Mouse (Mus musculus) embryonic facial prominence, embryonic 11.5 days (tissue): ENCODE measurements at regions not wholly inside any gene's neighbourhood (a gene's known extent, or its start where the extent isn't known, plus 50 kb on each side); places are given as distances from the start of the nearest gene placed in this dataset.

ENCODE experiments used
- ATAC-seq: fragments of 200-750 bp; cut with Nextera tagmentation; replicated peaks from 2 replicates; pipeline ENCODE4 v1.8.0; 2017; ENCODE audit warnings: low read depth; ENCODE audit not compliant: insufficient number of reproducible peaks, low FRiP score, low TSS enrichment
- DNase-seq: peaks from one replicate; pipeline ENCODE4 v3.0.0-alpha.2; 2015; ENCODE audit warnings: low spot score
- H3K27ac ChIP-seq: fragments of 300-500 bp; sonication (generic); replicated peaks from 2 replicates; pipeline ENCODE4 v1.5.1; 2014; ENCODE audit warnings: mild to moderate bottlenecking, low read depth, low read length, control low read depth
- H3K27me3 ChIP-seq: fragments of 300-500 bp; sonication (generic); 2 replicates; pipeline ENCODE4 v1.6.1; 2014; ENCODE audit warnings: mild to moderate bottlenecking, low read length, moderate library complexity, mixed read lengths; ENCODE audit not compliant: control insufficient read depth, insufficient read depth
- H3K36me3 ChIP-seq: fragments of 300-500 bp; sonication (generic); replicated peaks from 2 replicates; pipeline ENCODE4 v1.6.1; 2014; ENCODE audit warnings: low read depth, mild to moderate bottlenecking, low read length, moderate library complexity, mixed read lengths; ENCODE audit not compliant: control insufficient read depth, insufficient read depth
- H3K4me1 ChIP-seq: fragments of 300-500 bp; sonication (generic); 2 replicates; pipeline ENCODE4 v1.6.1; 2014; ENCODE audit warnings: low read length, mixed read lengths; ENCODE audit not compliant: control insufficient read depth, insufficient read depth
- H3K4me2 ChIP-seq: fragments of 300-500 bp; sonication (generic); 2 replicates; pipeline ENCODE4 v1.6.1; 2014; ENCODE audit warnings: low read depth, mild to moderate bottlenecking, control low read depth, low read length, moderate library complexity
- H3K4me3 ChIP-seq: fragments of 300-500 bp; sonication (generic); 2 replicates; pipeline ENCODE4 v1.5.1; 2014; ENCODE audit warnings: low read depth, low read length, control low read depth
- H3K9ac ChIP-seq: fragments of 300-500 bp; sonication (generic); replicated peaks from 2 replicates; pipeline ENCODE4 v1.6.1; 2014; ENCODE audit warnings: mild to moderate bottlenecking, control low read depth, low read length
- H3K9me3 ChIP-seq: fragments of 300-500 bp; sonication (generic); replicated peaks from 2 replicates; pipeline ENCODE4 v1.6.1; 2016; ENCODE audit warnings: mild to moderate bottlenecking, low read length, inconsistent platforms, mixed read lengths; ENCODE audit not compliant: control insufficient read depth
- WGBS: fragments of 180-500 bp; shearing (Covaris S2); extraction: QIAGEN DNeasy Blood & Tissue Kit; methylation state at CpG from one replicate; pipeline ENCODE4 v1.1.7; 2014; 5-methylcytosine and 5-hydroxymethylcytosine counted together

GRCm38 (mm10) chr16:95057596-95057995, 60.1 kb upstream of the Kcnj6 start:
- no peaks in the 10 kb centered on the region for H3K4me1 ChIP-seq
- WGBS, result 42% methylated on average over 1 of the region's 1 CpGs
- no peak overlapping the region for H3K9ac ChIP-seq
- ATAC-seq (no peak), DNase-seq (peak; percentile 64)
- H3K36me3 ChIP-seq, result no peaks in the 10 kb centered on the region
- H3K4me2 ChIP-seq, result no peak overlapping the region
- no peaks in the 10 kb centered on the region for H3K9me3 ChIP-seq
- H3K4me3 ChIP-seq, result no peak overlapping the region
- H3K27ac ChIP-seq, result no peak overlapping the region
- H3K27me3 ChIP-seq, result no peaks in the 10 kb centered on the region

GRCm38 (mm10) chr16:95064423-95064822, 66.9 kb upstream of the Kcnj6 start:
- no peak for ATAC-seq
- no peak overlapping the region for H3K27ac ChIP-seq
- 91% methylated on average over 6 of the region's 6 CpGs for WGBS

DNA sequence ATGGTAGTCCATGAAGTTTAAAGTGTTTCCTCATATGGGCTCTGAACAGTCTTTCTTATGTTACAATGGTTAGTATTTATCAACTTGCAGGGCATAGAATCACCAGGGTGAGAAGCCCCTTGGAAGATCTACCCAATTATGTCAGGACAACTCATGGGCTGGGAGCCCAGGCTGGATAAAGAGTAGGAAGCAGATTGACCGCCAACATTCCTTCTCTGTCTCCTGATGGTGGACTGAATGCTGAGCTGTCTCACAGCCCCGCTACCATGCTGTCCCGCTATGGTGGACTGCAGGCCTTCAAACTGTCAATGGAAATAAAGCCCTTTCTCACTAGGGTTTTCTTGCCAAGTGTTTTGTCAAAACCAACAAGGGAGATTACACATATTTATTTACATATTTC, 69.2 kb upstream of the Kcnj6 start:
- Histone ChIP-seq H3K4me3 (no peak overlapping the region), H3K4me1 (no peaks in the 10 kb centered on the region), H3K4me2 (no peak overlapping the region), H3K9me3 (no peaks in the 10 kb centered on the region), H3K36me3 (no peaks in the 10 kb centered on the region), H3K27ac (no peak overlapping the region), H3K27me3 (no peaks in the 10 kb centered on the region), H3K9ac (no peak overlapping the region)
- no peak for DNase-seq
- WGBS, result 93% methylated on average over 3 of the region's 3 CpGs
- no peak for ATAC-seq

More at GRCm38 (mm10) chr16:95064423-95064822, 66.9 kb upstream of the Kcnj6 start:
- no peak for DNase-seq
- H3K9ac ChIP-seq, result no peak overlapping the region
- H3K4me1 ChIP-seq, result no peaks in the 10 kb centered on the region
- no peaks in the 10 kb centered on the region for H3K9me3 ChIP-seq
- H3K36me3 ChIP-seq, result no peaks in the 10 kb centered on the region
- no peak overlapping the region for H3K4me2 ChIP-seq
- H3K27me3 ChIP-seq, result no peaks in the 10 kb centered on the region
- no peak overlapping the region for H3K4me3 ChIP-seq

- H3K36me3 ChIP-seq, result no peaks in the 10 kb centered on the region
- ATAC-seq (no peak), DNase-seq (no peak)
- no peak overlapping the region for H3K9ac ChIP-seq
- no peak overlapping the region for H3K27ac ChIP-seq
- H3K4me2 ChIP-seq, result no peak overlapping the region
- H3K4me1 ChIP-seq, result no peaks in the 10 kb centered on the region
- H3K27me3 ChIP-seq, result no peaks in the 10 kb centered on the region
- 78% methylated on average over 6 of the region's 6 CpGs for WGBS
- no peaks in the 10 kb centered on the region for H3K9me3 ChIP-seq
- H3K4me3 ChIP-seq, result no peak overlapping the region
Observed at GRCm38 (mm10) chr16:95092471-95093221, 95.1 kb upstream of the Kcnj6 start.

- Histone ChIP-seq H3K27ac (no peak overlapping the region), H3K4me2 (no peak overlapping the region), H3K4me1 (no peaks in the 10 kb centered on the region), H3K9me3 (no peaks in the 10 kb centered on the region), H3K27me3 (no peaks in the 10 kb centered on the region), H3K36me3 (no peaks in the 10 kb centered on the region), H3K4me3 (no peak overlapping the region), H3K9ac (no peak overlapping the region)
- 27% methylated on average over 10 of the region's 10 CpGs for WGBS
- ATAC-seq, result no peak
- DNase-seq, result peak; percentile 87
Observed at GRCm38 (mm10) chr16:95093753-95094152, 96.3 kb upstream of the Kcnj6 start.

GRCm38 (mm10) chr16:95100954-95101353, 103.5 kb upstream of the Kcnj6 start:
- Histone ChIP-seq H3K4me1 (no peaks in the 10 kb centered on the region), H3K27me3 (no peaks in the 10 kb centered on the region), H3K4me2 (no peak overlapping the region), H3K27ac (no peak overlapping the region), H3K9ac (no peak overlapping the region), H3K4me3 (no peak overlapping the region), H3K36me3 (no peaks in the 10 kb centered on the region), H3K9me3 (no peaks in the 10 kb centered on the region)
- 86% methylated on average over 9 of the region's 9 CpGs for WGBS
- ATAC-seq (no peak), DNase-seq (no peak)

GRCm38 (mm10) chr16:95117531-95117930, 120.0 kb upstream of the Kcnj6 start:
- Histone ChIP-seq H3K36me3 (no peaks in the 10 kb centered on the region), H3K4me3 (no peak overlapping the region), H3K27ac (no peak overlapping the region), H3K9me3 (no peaks in the 10 kb centered on the region), H3K4me1 (no peaks in the 10 kb centered on the region), H3K27me3 (no peaks in the 10 kb centered on the region), H3K9ac (no peak overlapping the region), H3K4me2 (no peak overlapping the region)
- no peak for DNase-seq
- ATAC-seq, result no peak
- WGBS, result 32% methylated on average over 8 of the region's 8 CpGs

- no peak overlapping the region for H3K4me3 ChIP-seq
- DNase-seq (no peak), ATAC-seq (no peak)
- H3K9me3 ChIP-seq, result no peaks in the 10 kb centered on the region
- no peaks in the 10 kb centered on the region for H3K27me3 ChIP-seq
- H3K4me1 ChIP-seq, result no peaks in the 10 kb centered on the region
- H3K27ac ChIP-seq, result no peak overlapping the region
- no peak overlapping the region for H3K9ac ChIP-seq
- 71% methylated on average over 4 of the region's 4 CpGs for WGBS
- no peaks in the 10 kb centered on the region for H3K36me3 ChIP-seq
- H3K4me2 ChIP-seq, result no peak overlapping the region
Observed at GRCm38 (mm10) chr16:95119293-95119692, 121.8 kb upstream of the Kcnj6 start.
